ENCODE assay signal across 8 mouse cellular contexts in the genomic region with DNA sequence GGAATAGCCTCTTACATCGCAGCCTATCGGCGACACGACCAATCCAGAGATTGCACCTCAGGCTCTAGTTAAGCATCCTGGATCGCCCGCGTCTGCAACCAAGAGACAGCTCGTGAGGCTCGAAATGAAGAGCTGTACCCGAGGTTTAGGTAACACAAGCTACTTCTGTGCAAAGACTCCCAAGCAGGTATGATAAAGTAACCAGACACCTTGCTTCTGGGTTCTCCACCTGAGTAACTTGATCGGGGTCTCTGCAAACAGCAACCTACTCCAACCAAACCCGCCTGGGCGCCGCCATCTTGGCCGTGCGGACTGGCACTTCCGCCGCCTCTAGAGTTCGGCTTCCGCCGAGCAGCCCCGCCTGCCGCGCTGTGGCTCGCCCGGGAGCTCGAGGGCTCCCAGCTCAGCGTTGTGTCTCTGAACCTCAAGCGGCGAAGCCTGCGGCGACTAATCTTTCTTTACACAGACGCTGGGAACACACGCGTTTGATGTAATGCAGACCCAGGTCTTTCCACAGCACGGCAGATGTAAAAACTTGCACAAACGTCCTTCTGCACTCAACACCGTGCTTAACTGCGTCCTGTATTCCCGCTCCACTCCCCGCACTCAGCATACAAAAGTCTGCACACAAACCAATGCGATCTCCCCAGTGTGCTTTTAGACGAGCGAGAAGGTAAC. TPM values are rescaled to one million over a fixed set of nuclear protein-coding genes. Genes with fewer than 3 reads are reported as not detected.
DNase-seq lines count a peak whose midpoint lies in the region; ATAC-seq and TF ChIP-seq lines count a peak whose summit lies in the region.

A gene (minus strand): TSS at position 332 of the 678 bp plus-strand sequence.

- TF ChIP-seq POLR2A in MEL (IDR thresholded peaks at IDR 0.05; ENCODE audit: control insufficient read depth in 1 of 2, insufficient read depth in 1 of 2, low read depth in 1 of 2, low read length in 2 of 2, poor library complexity in 1 of 2): peak; percentile 90 to 98

- peaks cover 0 to 6% of the 10 kb centered on the region in 2 experiments; a peak in 2 of 4 replicates for H3K4me1 ChIP-seq in MEL (ENCODE audit: control insufficient read depth in 1 of 2, insufficient read depth in 2 of 2, low read length in 2 of 2)
- peaks cover 14% of the 10 kb centered on the region for H3K4me1 ChIP-seq in forebrain, embryonic 15.5 days
- H3K4me1 ChIP-seq in lung, embryonic 14.5 days (ENCODE audit: insufficient read depth): peaks cover 5% of the 10 kb centered on the region

- TF ChIP-seq EP300 in MEL (IDR thresholded peaks at IDR 0.05; ENCODE audit: low read depth in 1 of 2, low read length in 2 of 2): no peak; a peak in 1 of 4 replicates

- intact Hi-C loops in heart, postnatal 25 days (cut with DNase I): loop anchor here (5.0 kb wide), 1 partner anchor 310 kb away; a partner anchor contains a TSS

- ATAC-seq in forebrain, embryonic 15.5 days (replicated peaks): peak; percentile 98
- peak; percentile 97 for ATAC-seq in lung, embryonic 14.5 days (ENCODE audit: insufficient read depth)
- peak; percentile 86 for ATAC-seq in neutrophil, adult 5-6 weeks (ENCODE audit: extremely low read depth, insufficient number of reproducible peaks, low FRiP score, poor library complexity, severe bottlenecking)

- H3K9ac ChIP-seq in MEL (ENCODE audit: control insufficient read depth, low read depth, low read length, poor library complexity, severe bottlenecking): peak within 1 kb of the TSS; percentile 77
- H3K9ac ChIP-seq in forebrain, embryonic 15.5 days (replicated peaks): peak within 1 kb of the TSS; percentile 71
- peak within 1 kb of the TSS; percentile 70 for H3K9ac ChIP-seq in lung, embryonic 14.5 days

- TF ChIP-seq RAD21 in MEL (IDR thresholded peaks at IDR 0.05; ENCODE audit: low read depth, low read length): no peak

- H3K27ac ChIP-seq in MEL (ENCODE audit: control insufficient read depth, low read depth, low read length): peak within 1 kb of the TSS; percentile 66
- peak within 1 kb of the TSS; percentile 87 for H3K27ac ChIP-seq in forebrain, embryonic 15.5 days (replicated peaks)
- H3K27ac ChIP-seq in lung, embryonic 14.5 days (ENCODE audit: low read depth): peak within 1 kb of the TSS; percentile 86

- peak within 1 kb of the TSS; percentile 87 to 98 for H3K4me3 ChIP-seq in MEL (ENCODE audit: control insufficient read depth in 1 of 2, insufficient read depth in 1 of 2, low read depth in 2 of 2, low read length in 2 of 2)
- H3K4me3 ChIP-seq in forebrain, embryonic 15.5 days: peak within 1 kb of the TSS; percentile 73
- peak within 1 kb of the TSS; percentile 66 for H3K4me3 ChIP-seq in lung, embryonic 14.5 days (ENCODE audit: low read depth, low read length)

- WGBS in forebrain, embryonic 15.5 days: under 1% methylated on average over 44 of the region's 44 CpGs
- WGBS in lung, embryonic 14.5 days: under 1% methylated on average over 44 of the region's 44 CpGs

- peaks cover 0 to 5% of the 10 kb centered on the region in 2 experiments; a peak in 2 of 4 replicates for H3K36me3 ChIP-seq in MEL (ENCODE audit: control insufficient read depth in 1 of 2, insufficient read depth in 2 of 2, low read length in 2 of 2)
- peaks cover 9% of the 10 kb centered on the region; the same call in 1 of the 2 replicates for H3K36me3 ChIP-seq in forebrain, embryonic 15.5 days
- peaks cover 17% of the 10 kb centered on the region for H3K36me3 ChIP-seq in lung, embryonic 14.5 days (ENCODE audit: insufficient read depth)

- H3K9me3 ChIP-seq in MEL (replicated peaks; ENCODE audit: insufficient read depth, low read length): no peaks in the 10 kb centered on the region
- no peaks in the 10 kb centered on the region for H3K9me3 ChIP-seq in forebrain, embryonic 15.5 days
- H3K9me3 ChIP-seq in lung, embryonic 14.5 days (ENCODE audit: low read depth, low read length): no peaks in the 10 kb centered on the region

- DNase-seq in MEL (ENCODE audit: low read depth, low spot score): peak; percentile 90
- DNase-seq in cerebellum, adult 11-12 months: peak; percentile 75
- DNase-seq in heart, postnatal 25 days (ENCODE audit: low spot score): peak; percentile 51
- DNase-seq in layer of hippocampus, adult 11-12 months (ENCODE audit: low spot score): peak; percentile 81
- peak; percentile 94 for DNase-seq in lung, embryonic 14.5 days
- peak; percentile 64 to 68 for DNase-seq in thymus, adult 18-20 months

- TF ChIP-seq CTCF in MEL (IDR thresholded peaks at IDR 0.05 in 2 of 3, conservative IDR thresholded peaks at IDR 0.05 in 1 of 3; ENCODE audit: control insufficient read depth in 1 of 3, insufficient read depth in 1 of 3, low read depth in 2 of 3, low read length in 3 of 3, poor library complexity in 1 of 3, severe bottlenecking in 1 of 3): no peak
- TF ChIP-seq CTCF in lung, embryonic 14.5 days (IDR thresholded peaks at IDR 0.05; ENCODE audit: low read depth): 0 out of 2 replicates have a peak, but pooled peaks have one; percentile 3

- H3K27me3 ChIP-seq in MEL (ENCODE audit: control insufficient read depth in 1 of 2, insufficient read depth in 2 of 2, low read length in 2 of 2): no peaks in the 10 kb centered on the region
- no peaks in the 10 kb centered on the region for H3K27me3 ChIP-seq in forebrain, embryonic 15.5 days
- no peaks in the 10 kb centered on the region for H3K27me3 ChIP-seq in lung, embryonic 14.5 days (ENCODE audit: insufficient read depth, low read length)

- H3K79me2 ChIP-seq in MEL (ENCODE audit: control insufficient read depth, insufficient read depth, low read length, poor library complexity): peaks cover 1% of the 10 kb centered on the region

- peak within 1 kb of the TSS; percentile 62 for H3K4me2 ChIP-seq in forebrain, embryonic 15.5 days (replicated peaks)
- peak within 1 kb of the TSS; percentile 85 for H3K4me2 ChIP-seq in lung, embryonic 14.5 days

TF ChIP-seq in MEL, 35 proteins besides CTCF, POLR2A, EP300 and RAD21 (continues in another document):
- TF ChIP-seq HCFC1 (IDR thresholded peaks at IDR 0.05; ENCODE audit: low read depth, low read length) (peak; percentile 82), MYB (IDR thresholded peaks at IDR 0.05; ENCODE audit: low read depth, low read length) (no peak), MAZ (IDR thresholded peaks at IDR 0.05; ENCODE audit: low read depth, low read length) (0 out of 2 replicates have a peak, but pooled peaks have one; percentile 8), BHLHE40 (IDR thresholded peaks at IDR 0.05; ENCODE audit: borderline replicate concordance, low read depth, low read length) (no peak), ELF1 (IDR thresholded peaks at IDR 0.05; ENCODE audit: low read depth, low read length) (0 out of 2 replicates have a peak, but pooled peaks have one; percentile 18), POLR2AphosphoS2 (IDR thresholded peaks at IDR 0.05; ENCODE audit: low read length) (peak; percentile 85), MEF2A (IDR thresholded peaks at IDR 0.05; ENCODE audit: extremely low read depth, insufficient replicate concordance, low read depth, low read length, poor library complexity, severe bottlenecking) (no peak), ETS1 (IDR thresholded peaks at IDR 0.05; ENCODE audit: low read depth, low read length) (peak; percentile 5; the same call in 1 of the 2 replicates), NRF1 (IDR thresholded peaks at IDR 0.05; ENCODE audit: insufficient read depth, low read depth, low read length, poor library complexity, severe bottlenecking) (no peak), POLR2AphosphoS5 (IDR thresholded peaks at IDR 0.05; ENCODE audit: borderline replicate concordance, low read depth, low read length) (no peak), MAX (IDR thresholded peaks at IDR 0.05; ENCODE audit: low read length) (peak; percentile 57; the same call in 1 of the 2 replicates), USF2 (IDR thresholded peaks at IDR 0.05; ENCODE audit: borderline replicate concordance in 1 of 2, insufficient read depth in 1 of 2, low read depth in 1 of 2, low read length in 2 of 2) (no peak), GABPA (IDR thresholded peaks at IDR 0.05; ENCODE audit: low read depth, low read length) (no peak), RCOR1 (IDR thresholded peaks at IDR 0.05; ENCODE audit: low read depth, low read length) (no peak), UBTF (IDR thresholded peaks at IDR 0.05; ENCODE audit: borderline replicate concordance, insufficient read depth, low read depth, low read length) (no peak), ZC3H11A (IDR thresholded peaks at IDR 0.05; ENCODE audit: low read depth, low read length) (no peak), CHD1 (IDR thresholded peaks at IDR 0.05; ENCODE audit: low read depth, low read length) (no peak), ZMIZ1 (IDR thresholded peaks at IDR 0.05; ENCODE audit: low read depth, low read length) (peak; percentile 81), JUND (IDR thresholded peaks at IDR 0.05; ENCODE audit: low read depth, low read length) (no peak), MYC (IDR thresholded peaks at IDR 0.05; ENCODE audit: low read depth, low read length) (no peak; the same call in 1 of the 2 replicates), ZNF384 (IDR thresholded peaks at IDR 0.05; ENCODE audit: low read depth, low read length) (no peak), KAT2A (conservative IDR thresholded peaks at IDR 0.05; ENCODE audit: low read depth, low read length) (no peak), MXI1 (IDR thresholded peaks at IDR 0.05; ENCODE audit: low read depth, low read length) (peak; percentile 66), TBP (IDR thresholded peaks at IDR 0.05; ENCODE audit: low read depth, low read length) (peak; percentile 93), E2F4 (IDR thresholded peaks at IDR 0.05; ENCODE audit: borderline replicate concordance, low read depth, low read length) (no peak; the same call in 1 of the 2 replicates), SMC3 (IDR thresholded peaks at IDR 0.05; ENCODE audit: low read depth, low read length) (no peak), CHD2 (IDR thresholded peaks at IDR 0.05; ENCODE audit: low read length) (no peak), NELFE (IDR thresholded peaks at IDR 0.05; ENCODE audit: low read depth, low read length) (peak; percentile 94), GATA1 (IDR thresholded peaks at IDR 0.05; ENCODE audit: low read depth, low read length) (no peak), TCF12 (IDR thresholded peaks at IDR 0.05; ENCODE audit: low read depth, low read length) (peak; percentile 87), TAL1 (IDR thresholded peaks at IDR 0.05; ENCODE audit: low read length) (no peak)

RNA-seq across cellular contexts. Expression of the gene that starts here (rescaled TPM):
- 12.9 and 13.6 TPM in 2 replicates for total RNA-seq in MEL (2012; rRNA removed)
- 10 to 100 TPM in 1 of 2 experiments, not detected in 1; 26.8 TPM for polyA plus RNA-seq in MEL (2012; ENCODE audit: insufficient read depth in 1 of 2, insufficient read length in 2 of 2, low read depth in 1 of 2, low replicate concordance in 2 of 2, missing spikeins in 1 of 2)
- polyA plus RNA-seq in forebrain, embryonic 15.5 days (2015; fragmentation: Nextera tagmentation; extraction: Ambion mirVana): 21.5 and 21.6 TPM in 2 replicates
- total RNA-seq in heart, postnatal 25 days (2021): 10 to 100 TPM; 13.7 to 14.2 TPM
- polyA plus RNA-seq in lung, embryonic 14.5 days (2014; fragmentation: Nextera tagmentation; extraction: Ambion mirVana): 30.7 and 34.2 TPM in 2 replicates
- 10.5 and 11.9 TPM in 2 replicates for total RNA-seq in neutrophil, adult 5-6 weeks (2017)

Comparison
In these comparisons a context has a peak if more than half of its experiments do, and no peak if none do; other contexts are left out.
1. Peak in every context shown above with its lines: DNase-seq, ATAC-seq, H3K4me3 ChIP-seq and H3K27ac ChIP-seq.